Mouse (Mus musculus): ENCODE data around the gene Elf1. TPM values are rescaled to one million over a fixed set of nuclear protein-coding genes. Genes with fewer than 3 reads are reported as not detected.
A peak's percentile ranks its signal among the peaks of the same experiment; 100 is the strongest.

The Elf1 gene
- polyA plus RNA-seq, 1 experiment from 2014 or later = 7.8 TPM

- WGBS (ENCODE audit: insufficient replicate concordance) = under 1% methylated on average over 58 of the region's 60 CpGs
- peak within 1 kb of the TSS; percentile 95 for H3K27ac ChIP-seq (ENCODE audit: low read length)
- peaks cover 16% of the 10 kb centered on the region for H3K4me1 ChIP-seq (ENCODE audit: control insufficient read depth, low read depth, low read length)
- no peaks in the 10 kb centered on the region; the same call in 1 of the 2 replicates for H3K36me3 ChIP-seq (ENCODE audit: control insufficient read depth, insufficient read depth)
- ATAC-seq (ENCODE audit: low read depth) = peak; percentile 99
- H3K27me3 ChIP-seq (ENCODE audit: control insufficient read depth, insufficient read depth, low read depth, low read length) = no peaks in the 10 kb centered on the region
- H3K4me2 ChIP-seq (ENCODE audit: low read depth, low read length) = peak within 1 kb of the TSS; percentile 95
- peak within 1 kb of the TSS; percentile 89 for H3K9ac ChIP-seq (ENCODE audit: low read depth, low read length)
- peak within 1 kb of the TSS; percentile 90 for H3K4me3 ChIP-seq (ENCODE audit: low read depth, low read length)
- H3K9me3 ChIP-seq (replicated peaks; ENCODE audit: control insufficient read depth, low read length) = no peaks in the 10 kb centered on the region
These were observed 106.3 kb downstream of the Elf1 start, which contains the start of gene Sugt1 for GRCm38 (mm10) chr14:79587139-79587851. TSS of gene Sugt1 (plus strand) at chr14:79587691.

- Histone ChIP-seq H3K4me1 (ENCODE audit: control insufficient read depth, low read depth, low read length) (peaks cover 16% of the 10 kb centered on the region), H3K4me2 (ENCODE audit: low read depth, low read length) (peak overlapping the region; percentile 95), H3K27me3 (ENCODE audit: control insufficient read depth, insufficient read depth, low read depth, low read length) (no peaks in the 10 kb centered on the region), H3K4me3 (ENCODE audit: low read depth, low read length) (peak overlapping the region; percentile 90), H3K9me3 (replicated peaks; ENCODE audit: control insufficient read depth, low read length) (no peaks in the 10 kb centered on the region), H3K27ac (ENCODE audit: low read length) (peak overlapping the region; percentile 95), H3K9ac (ENCODE audit: low read depth, low read length) (peak overlapping the region; percentile 80), H3K36me3 (ENCODE audit: control insufficient read depth, insufficient read depth) (no peaks in the 10 kb centered on the region; the same call in 1 of the 2 replicates)
- WGBS (ENCODE audit: insufficient replicate concordance) = 1% methylated on average over 9 of the region's 9 CpGs
- ATAC-seq (ENCODE audit: low read depth) = 0 out of 2 replicates have a peak, but pooled peaks have one; percentile 1
These were observed 106.8 kb downstream of the Elf1 start for GRCm38 (mm10) chr14:79587852-79588229.

GRCm38 (mm10) chr14:79588534-79588951, 107.5 kb downstream of the Elf1 start:
- H3K27ac ChIP-seq (ENCODE audit: low read length) = no peak overlapping the region
- H3K4me1 ChIP-seq (ENCODE audit: control insufficient read depth, low read depth, low read length) = peaks cover 16% of the 10 kb centered on the region
- peak overlapping the region; percentile 90 for H3K4me3 ChIP-seq (ENCODE audit: low read depth, low read length)
- H3K4me2 ChIP-seq (ENCODE audit: low read depth, low read length) = peak overlapping the region; percentile 95
- no peaks in the 10 kb centered on the region for H3K27me3 ChIP-seq (ENCODE audit: control insufficient read depth, insufficient read depth, low read depth, low read length)
- H3K9me3 ChIP-seq (replicated peaks; ENCODE audit: control insufficient read depth, low read length) = no peaks in the 10 kb centered on the region
- ATAC-seq (ENCODE audit: low read depth) = no peak
- H3K36me3 ChIP-seq (ENCODE audit: control insufficient read depth, insufficient read depth) = no peaks in the 10 kb centered on the region
- H3K9ac ChIP-seq (ENCODE audit: low read depth, low read length) = peak overlapping the region; percentile 47
- whole genome bisulfite sequencing (ENCODE audit: insufficient replicate concordance) = 80% methylated on average over 9 of the region's 9 CpGs

- 83% methylated on average over 6 of the region's 6 CpGs for WGBS (ENCODE audit: insufficient replicate concordance)
- Histone ChIP-seq H3K4me2 (ENCODE audit: low read depth, low read length) (no peak overlapping the region), H3K27ac (ENCODE audit: low read length) (no peak overlapping the region), H3K4me1 (ENCODE audit: control insufficient read depth, low read depth, low read length) (peaks cover 16% of the 10 kb centered on the region), H3K27me3 (ENCODE audit: control insufficient read depth, insufficient read depth, low read depth, low read length) (no peaks in the 10 kb centered on the region), H3K36me3 (ENCODE audit: control insufficient read depth, insufficient read depth) (no peaks in the 10 kb centered on the region), H3K4me3 (ENCODE audit: low read depth, low read length) (no peak overlapping the region), H3K9me3 (replicated peaks; ENCODE audit: control insufficient read depth, low read length) (no peaks in the 10 kb centered on the region), H3K9ac (ENCODE audit: low read depth, low read length) (no peak overlapping the region)
- ATAC-seq (ENCODE audit: low read depth) = no peak
These were observed 108.4 kb downstream of the Elf1 start for GRCm38 (mm10) chr14:79589401-79589800.

DNA sequence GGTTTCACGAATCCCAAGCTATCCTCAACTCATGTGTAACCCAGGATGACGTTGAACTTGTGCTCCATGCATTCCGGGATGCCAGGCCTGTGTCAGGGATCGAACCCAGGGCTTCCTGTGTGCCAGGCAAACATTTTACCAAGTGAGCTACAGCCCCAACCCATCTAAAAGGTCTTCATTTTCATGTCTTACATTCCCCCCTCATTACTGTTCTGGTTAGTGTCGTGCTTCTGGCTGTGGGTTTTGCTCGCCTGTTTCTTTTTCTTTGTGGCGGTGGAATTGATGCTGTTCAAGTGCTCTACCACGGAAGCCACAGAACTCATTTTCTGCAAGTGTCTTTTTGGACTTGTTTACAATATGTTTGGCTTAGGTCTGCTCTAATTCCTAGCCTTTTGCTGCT, 109.9 kb downstream of the Elf1 start:
- H3K36me3 ChIP-seq (ENCODE audit: control insufficient read depth, insufficient read depth) = no peaks in the 10 kb centered on the region
- H3K9me3 ChIP-seq (replicated peaks; ENCODE audit: control insufficient read depth, low read length) = no peaks in the 10 kb centered on the region
- no peak overlapping the region for H3K27ac ChIP-seq (ENCODE audit: low read length)
- H3K9ac ChIP-seq (ENCODE audit: low read depth, low read length) = no peak overlapping the region
- H3K4me2 ChIP-seq (ENCODE audit: low read depth, low read length) = no peak overlapping the region
- peaks cover 16% of the 10 kb centered on the region for H3K4me1 ChIP-seq (ENCODE audit: control insufficient read depth, low read depth, low read length)
- WGBS (ENCODE audit: insufficient replicate concordance) = 82% methylated on average over 8 of the region's 8 CpGs
- H3K4me3 ChIP-seq (ENCODE audit: low read depth, low read length) = no peak overlapping the region
- ATAC-seq (ENCODE audit: low read depth) = no peak
- H3K27me3 ChIP-seq (ENCODE audit: control insufficient read depth, insufficient read depth, low read depth, low read length) = no peaks in the 10 kb centered on the region

- Histone ChIP-seq H3K27me3 (ENCODE audit: control insufficient read depth, insufficient read depth, low read depth, low read length) (no peaks in the 10 kb centered on the region), H3K4me2 (ENCODE audit: low read depth, low read length) (no peak overlapping the region), H3K27ac (ENCODE audit: low read length) (no peak overlapping the region), H3K4me3 (ENCODE audit: low read depth, low read length) (no peak overlapping the region), H3K9ac (ENCODE audit: low read depth, low read length) (no peak overlapping the region), H3K36me3 (ENCODE audit: control insufficient read depth, insufficient read depth) (no peaks in the 10 kb centered on the region), H3K4me1 (ENCODE audit: control insufficient read depth, low read depth, low read length) (peaks cover 10% of the 10 kb centered on the region), H3K9me3 (replicated peaks; ENCODE audit: control insufficient read depth, low read length) (no peaks in the 10 kb centered on the region)
- WGBS (ENCODE audit: insufficient replicate concordance) = 76% methylated on average over 2 of the region's 2 CpGs
- ATAC-seq (ENCODE audit: low read depth) = no peak
These were observed 110.6 kb downstream of the Elf1 start for GRCm38 (mm10) chr14:79591611-79592010.

- Histone ChIP-seq H3K9ac (ENCODE audit: low read depth, low read length) (no peak overlapping the region), H3K36me3 (ENCODE audit: control insufficient read depth, insufficient read depth) (no peaks in the 10 kb centered on the region), H3K9me3 (replicated peaks; ENCODE audit: control insufficient read depth, low read length) (no peaks in the 10 kb centered on the region), H3K4me3 (ENCODE audit: low read depth, low read length) (no peak overlapping the region), H3K4me1 (ENCODE audit: control insufficient read depth, low read depth, low read length) (no peaks in the 10 kb centered on the region; the same call in 1 of the 2 replicates), H3K27me3 (ENCODE audit: control insufficient read depth, insufficient read depth, low read depth, low read length) (no peaks in the 10 kb centered on the region), H3K27ac (ENCODE audit: low read length) (no peak overlapping the region), H3K4me2 (ENCODE audit: low read depth, low read length) (no peak overlapping the region)
- no peak for ATAC-seq (ENCODE audit: low read depth)
- WGBS (ENCODE audit: insufficient replicate concordance) = 63% methylated on average over 5 of the region's 5 CpGs
These were observed 113.1 kb downstream of the Elf1 start for GRCm38 (mm10) chr14:79594069-79594468.

- no peaks in the 10 kb centered on the region for H3K9me3 ChIP-seq (replicated peaks; ENCODE audit: control insufficient read depth, low read length)
- peak; percentile 53 for ATAC-seq (ENCODE audit: low read depth)
- no peak overlapping the region for H3K4me2 ChIP-seq (ENCODE audit: low read depth, low read length)
- no peak overlapping the region for H3K27ac ChIP-seq (ENCODE audit: low read length)
- 69% methylated on average over 4 of the region's 4 CpGs for WGBS (ENCODE audit: insufficient replicate concordance)
- H3K4me1 ChIP-seq (ENCODE audit: control insufficient read depth, low read depth, low read length) = no peaks in the 10 kb centered on the region
- H3K9ac ChIP-seq (ENCODE audit: low read depth, low read length) = no peak overlapping the region
- no peaks in the 10 kb centered on the region for H3K27me3 ChIP-seq (ENCODE audit: control insufficient read depth, insufficient read depth, low read depth, low read length)
- H3K36me3 ChIP-seq (ENCODE audit: control insufficient read depth, insufficient read depth) = no peaks in the 10 kb centered on the region
- H3K4me3 ChIP-seq (ENCODE audit: low read depth, low read length) = no peak overlapping the region
These were observed 115.6 kb downstream of the Elf1 start for GRCm38 (mm10) chr14:79596602-79597001.

- 79% methylated on average over 2 of the region's 2 CpGs for WGBS (ENCODE audit: insufficient replicate concordance)
- H3K27ac ChIP-seq (ENCODE audit: low read length) = no peak overlapping the region
- no peak overlapping the region for H3K4me3 ChIP-seq (ENCODE audit: low read depth, low read length)
- no peak overlapping the region for H3K4me2 ChIP-seq (ENCODE audit: low read depth, low read length)
- no peak overlapping the region for H3K9ac ChIP-seq (ENCODE audit: low read depth, low read length)
- no peak for ATAC-seq (ENCODE audit: low read depth)
- no peaks in the 10 kb centered on the region for H3K4me1 ChIP-seq (ENCODE audit: control insufficient read depth, low read depth, low read length)
- no peaks in the 10 kb centered on the region for H3K9me3 ChIP-seq (replicated peaks; ENCODE audit: control insufficient read depth, low read length)
- peaks cover 7% of the 10 kb centered on the region for H3K36me3 ChIP-seq (ENCODE audit: control insufficient read depth, insufficient read depth)
- no peaks in the 10 kb centered on the region for H3K27me3 ChIP-seq (ENCODE audit: control insufficient read depth, insufficient read depth, low read depth, low read length)
These were observed 124.9 kb downstream of the Elf1 start for GRCm38 (mm10) chr14:79605881-79606280.
